Mouse (Mus musculus): ENCODE measurements around the gene Dock1.

The Dock1 gene

DNA sequence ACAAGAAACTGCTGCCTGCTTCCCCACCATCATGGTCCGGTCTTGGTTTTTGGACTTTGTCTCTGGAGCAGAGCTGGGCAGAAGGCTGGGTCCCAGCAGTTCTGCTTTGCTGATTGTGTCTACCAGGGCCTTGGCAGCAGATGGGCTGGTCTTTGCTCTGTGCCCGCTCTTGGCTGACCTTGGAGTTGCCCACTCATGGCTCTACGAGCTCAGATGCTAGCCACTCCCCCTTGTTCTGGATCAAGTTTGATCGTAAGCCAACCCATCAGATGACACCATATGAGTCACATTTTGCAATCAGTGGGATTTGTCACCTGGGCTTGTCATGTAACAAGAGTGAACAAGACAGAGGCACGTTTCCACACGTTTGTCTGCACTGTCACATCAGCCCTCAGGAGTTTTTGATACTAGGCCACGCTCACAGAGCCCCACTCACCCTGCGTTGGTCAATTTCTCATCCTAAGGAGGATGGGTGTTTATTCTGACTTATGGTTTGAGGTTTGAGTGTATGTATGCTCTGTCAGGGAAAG is 382.8 kb downstream of the Dock1 start:
- DNase-seq (ENCODE audit: inconsistent ontology term): peak; percentile 35

DNA sequence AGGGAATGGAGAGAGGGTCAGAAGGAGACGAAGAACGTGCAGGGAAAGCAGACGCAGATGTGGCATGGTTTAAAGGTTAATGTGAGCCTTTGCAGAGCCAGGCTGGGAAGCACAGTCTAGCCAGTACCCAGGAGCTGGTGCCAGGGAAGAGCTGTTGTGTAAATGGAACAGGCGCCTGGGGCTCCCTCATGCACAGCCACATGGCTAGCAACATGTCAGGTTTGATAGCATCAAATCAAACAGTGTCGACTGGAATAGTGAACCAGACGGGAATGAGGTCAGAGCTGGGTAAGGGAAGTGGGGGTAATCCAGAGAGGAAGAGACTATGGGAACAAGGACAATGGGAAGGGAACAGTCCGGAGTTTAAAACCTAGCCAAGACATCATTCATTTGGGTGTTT is 384.2 kb downstream of the Dock1 start:
- DNase-seq (ENCODE audit: inconsistent ontology term): peak; percentile 50

DNA sequence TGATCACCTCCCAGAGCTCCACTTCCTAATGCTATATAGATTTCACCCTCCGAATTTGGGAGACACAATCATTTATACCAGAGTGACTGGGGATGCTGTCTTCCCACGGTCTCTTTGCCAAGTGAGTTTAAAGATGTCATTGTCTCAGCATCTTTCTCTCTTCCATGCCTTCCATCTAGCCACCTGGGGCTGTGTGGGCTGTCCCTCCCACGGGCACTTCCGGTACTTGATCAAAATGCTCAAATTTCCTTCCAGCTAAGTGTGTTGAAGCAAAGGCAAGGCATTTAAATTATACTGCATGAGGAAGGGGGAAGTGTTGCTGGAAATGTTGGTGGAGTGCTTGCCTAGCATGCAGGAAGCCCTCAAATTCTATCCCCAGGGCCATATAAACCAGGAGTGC is 388.6 kb downstream of the Dock1 start:
- peak; percentile 17 for DNase-seq (ENCODE audit: inconsistent ontology term)

DNA sequence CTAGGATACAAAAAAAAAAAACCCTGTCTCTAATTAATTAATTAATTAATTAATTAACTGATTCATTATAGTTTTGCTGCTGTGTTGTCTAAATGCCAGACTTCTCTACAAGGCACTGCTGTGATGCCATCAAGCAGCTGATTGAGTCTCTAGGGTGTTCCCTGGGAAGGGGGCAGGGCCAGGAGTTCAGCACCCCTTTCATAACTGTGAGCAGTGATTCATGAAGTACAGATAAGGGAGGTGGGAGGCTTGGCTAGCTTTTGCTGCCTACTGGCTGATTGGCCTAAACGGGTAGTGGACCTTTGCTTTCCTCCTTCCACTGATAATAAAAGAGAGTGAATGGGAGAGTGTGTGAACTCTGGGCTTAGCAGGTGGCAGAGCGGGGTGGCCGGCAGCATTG is 389.1 kb downstream of the Dock1 start:
- DNase-seq (ENCODE audit: inconsistent ontology term): peak; percentile 35

DNA sequence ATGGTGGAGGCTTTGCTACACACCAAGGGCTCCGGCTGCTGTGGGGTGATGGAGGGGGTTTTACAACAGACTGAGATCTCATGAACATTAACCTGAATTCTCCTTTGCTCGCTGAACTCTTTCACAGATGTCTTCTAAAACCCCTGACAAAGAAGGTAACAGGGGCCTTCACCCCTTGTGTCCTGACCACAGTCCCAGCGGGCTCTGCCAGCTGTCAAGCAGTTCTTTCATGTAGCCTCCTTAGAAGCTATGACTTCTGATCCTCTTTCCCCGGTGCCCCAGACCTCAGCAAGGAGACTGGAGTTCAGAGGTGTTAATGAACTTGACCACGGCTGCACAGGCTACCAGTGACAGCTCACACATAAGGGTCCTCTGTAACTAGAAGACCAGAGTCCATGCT is 393.4 kb downstream of the Dock1 start:
- DNase-seq (ENCODE audit: inconsistent ontology term): no peak

DNA sequence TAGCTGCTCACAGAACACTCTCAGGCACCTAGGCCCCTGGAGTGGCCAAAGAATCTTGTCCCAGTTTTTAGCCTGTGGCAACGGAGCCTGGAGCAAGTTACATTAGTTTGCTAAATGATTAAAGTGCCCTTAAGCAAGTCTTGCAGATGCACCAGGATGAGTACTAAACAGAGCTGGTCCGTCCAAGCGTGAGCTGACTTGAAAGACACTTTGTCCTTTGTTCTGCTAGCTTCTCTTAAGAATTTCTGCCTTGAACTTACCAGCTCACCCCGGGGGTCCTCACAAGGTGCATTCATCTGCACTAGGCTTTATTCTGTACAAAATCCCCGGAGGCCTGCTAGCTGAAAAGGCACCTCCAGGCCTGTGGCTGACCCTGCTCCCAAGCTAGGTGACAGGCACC is 394.8 kb downstream of the Dock1 start:
- DNase-seq (ENCODE audit: inconsistent ontology term): peak; percentile 56

DNA sequence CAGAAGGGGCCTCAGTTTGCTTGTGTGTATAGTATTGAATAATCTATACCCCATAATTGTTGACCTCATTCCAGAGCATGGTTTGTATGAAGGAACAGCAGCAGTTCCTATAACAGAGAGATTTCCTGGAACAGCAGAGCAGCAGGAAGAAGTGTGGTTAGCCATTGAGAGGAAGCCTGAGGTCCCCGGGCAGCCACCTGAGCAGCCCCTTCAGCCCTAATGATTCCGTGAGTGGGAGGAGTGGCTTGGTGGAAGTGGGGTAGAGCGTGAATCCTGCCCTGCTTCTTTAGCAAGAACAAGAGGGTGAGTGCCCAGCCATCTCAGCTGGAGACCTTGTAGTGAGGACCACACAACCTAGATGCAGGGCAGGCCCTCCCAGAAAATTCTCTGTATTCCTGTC is 398.4 kb downstream of the Dock1 start:
- DNase-seq (ENCODE audit: inconsistent ontology term): no peak

DNA sequence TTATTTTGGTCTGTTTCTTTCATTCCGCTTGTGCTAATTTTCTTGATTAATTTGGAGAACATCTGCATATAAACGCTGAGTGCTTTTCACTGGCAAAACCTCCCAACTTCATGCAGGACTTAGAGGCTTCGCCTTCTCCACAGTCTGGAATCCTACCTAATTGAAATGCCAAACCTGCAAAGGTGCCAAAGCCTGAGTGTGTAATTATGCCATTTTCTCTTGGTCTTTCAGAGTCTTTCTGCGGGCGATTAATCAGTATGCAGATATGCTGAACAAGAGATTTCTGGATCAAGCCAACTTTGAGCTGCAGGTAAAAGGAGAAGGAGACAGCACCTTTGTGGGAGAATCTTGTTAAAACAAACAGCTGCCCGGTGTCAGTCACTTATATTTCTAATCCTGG is 406.4 kb downstream of the Dock1 start:
- DNase-seq (ENCODE audit: inconsistent ontology term): no peak

DNA sequence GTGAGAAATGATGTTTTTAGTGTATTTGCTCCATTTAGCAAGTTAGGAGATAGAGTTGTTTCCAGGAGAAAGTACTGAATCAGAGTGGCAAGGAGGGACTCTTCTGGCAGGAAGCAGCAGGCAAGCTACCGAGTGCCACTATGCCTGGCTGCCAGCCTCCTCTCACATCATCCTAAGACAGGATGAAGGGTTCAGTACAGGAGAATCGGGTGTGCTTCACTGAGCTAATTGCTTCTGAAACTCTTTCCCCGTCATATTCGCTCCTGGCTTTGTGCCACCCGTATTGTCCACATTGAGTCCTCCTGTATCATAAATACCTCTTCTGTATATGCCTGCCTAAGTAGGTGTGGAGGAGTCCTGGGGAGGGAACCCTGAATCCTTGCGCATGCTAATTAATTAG is 406.9 kb downstream of the Dock1 start:
- DNase-seq (ENCODE audit: inconsistent ontology term): peak; percentile 31

DNA sequence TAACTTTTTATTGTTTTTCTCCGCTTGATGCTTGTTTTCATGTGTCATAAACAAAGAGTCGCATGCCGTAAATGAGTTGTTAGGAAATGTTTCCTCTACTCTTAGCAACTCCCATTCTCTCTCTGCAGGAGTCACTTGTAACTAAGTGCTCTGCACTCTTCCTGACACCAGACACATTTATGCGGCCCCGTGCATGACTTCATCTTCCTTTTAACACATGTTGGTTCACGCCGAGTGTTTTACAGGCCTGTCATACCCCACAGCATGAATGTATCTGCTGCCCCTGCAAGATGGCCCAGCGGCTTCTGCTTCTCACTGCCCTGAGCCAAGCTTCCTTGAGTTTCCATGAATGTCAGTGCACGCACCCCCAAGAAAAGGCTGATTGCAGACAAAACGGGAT is 407.4 kb downstream of the Dock1 start:
- no peak for DNase-seq (ENCODE audit: inconsistent ontology term)

DNA sequence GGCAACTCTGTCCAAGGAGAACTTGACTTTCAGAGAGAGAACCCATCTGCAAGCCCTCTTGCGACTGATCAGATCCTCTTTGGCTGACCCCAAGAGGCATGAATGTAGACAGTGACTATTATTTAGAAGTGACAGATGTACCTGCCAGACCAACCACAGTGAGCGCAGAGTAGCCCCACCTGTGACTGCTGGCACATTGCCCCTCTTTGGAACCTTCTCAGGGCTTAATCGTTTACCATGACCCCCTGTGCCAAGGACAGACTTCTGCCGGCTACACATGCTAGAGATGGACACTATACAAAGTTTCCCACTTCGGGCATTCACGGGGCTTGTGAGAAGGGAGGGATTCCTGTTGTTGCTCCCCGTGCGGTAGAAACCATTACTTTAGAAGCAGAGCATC is 413.0 kb downstream of the Dock1 start:
- DNase-seq (ENCODE audit: inconsistent ontology term): no peak

DNA sequence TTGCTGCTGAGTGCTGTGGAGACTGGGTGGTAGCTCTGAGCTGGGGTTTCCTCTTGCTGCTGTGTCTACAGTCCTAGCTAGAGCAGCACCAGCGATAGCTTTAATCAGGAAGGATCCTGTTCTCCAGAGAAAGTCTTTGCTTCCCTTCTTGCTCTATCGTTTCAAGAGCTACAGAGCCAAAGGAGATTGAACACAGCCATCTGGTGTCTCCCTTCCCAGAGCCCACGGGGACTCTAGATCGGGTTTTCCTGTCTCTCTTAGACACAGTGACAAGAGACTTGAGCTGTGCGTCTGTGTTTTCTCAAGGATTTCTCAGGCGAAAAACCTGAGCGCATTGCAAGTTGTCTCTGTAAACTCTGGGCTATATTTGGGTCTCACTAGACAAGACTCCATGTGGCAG is 413.6 kb downstream of the Dock1 start:
- DNase-seq (ENCODE audit: inconsistent ontology term): no peak

DNA sequence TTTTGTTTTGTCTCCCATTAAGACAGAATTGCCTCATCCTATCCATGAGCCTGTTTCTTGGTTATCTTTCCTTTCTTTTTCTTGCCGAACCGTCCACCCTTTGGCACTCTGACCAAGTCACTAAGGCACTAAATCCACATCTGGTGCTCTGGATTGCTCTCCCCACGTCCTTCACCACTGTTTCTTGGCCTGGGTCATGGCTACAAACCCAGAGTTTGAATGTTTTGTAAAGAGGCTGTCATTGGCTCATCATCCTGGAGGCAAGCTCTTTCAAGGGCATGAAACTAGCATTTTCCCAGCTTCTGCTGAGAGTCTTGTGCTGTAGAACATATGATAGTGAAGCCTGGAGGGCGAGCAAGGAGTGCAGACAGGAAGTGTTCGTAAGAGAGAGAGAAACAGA is 416.1 kb downstream of the Dock1 start:
- DNase-seq (ENCODE audit: inconsistent ontology term): no peak

DNA sequence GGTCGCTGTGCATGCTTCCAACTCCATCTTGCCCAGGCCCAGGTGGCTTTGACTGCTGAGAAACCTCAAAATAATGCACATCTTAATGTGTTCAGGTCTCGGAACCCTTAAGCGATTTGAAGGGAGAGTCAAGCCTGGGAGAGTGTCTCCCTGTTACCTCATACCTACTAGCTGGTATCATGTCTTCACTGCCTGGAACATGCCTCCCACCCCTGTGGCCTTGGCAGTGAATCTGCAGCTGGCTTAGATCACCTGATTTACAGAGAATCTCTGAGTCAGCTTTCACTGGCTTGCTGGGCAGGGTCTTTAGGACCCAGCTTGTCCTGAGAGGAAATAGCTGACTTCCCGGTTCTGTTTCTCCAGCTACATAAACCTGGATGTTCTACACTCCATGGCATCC is 419.2 kb downstream of the Dock1 start:
- DNase-seq (ENCODE audit: inconsistent ontology term): no peak

DNA sequence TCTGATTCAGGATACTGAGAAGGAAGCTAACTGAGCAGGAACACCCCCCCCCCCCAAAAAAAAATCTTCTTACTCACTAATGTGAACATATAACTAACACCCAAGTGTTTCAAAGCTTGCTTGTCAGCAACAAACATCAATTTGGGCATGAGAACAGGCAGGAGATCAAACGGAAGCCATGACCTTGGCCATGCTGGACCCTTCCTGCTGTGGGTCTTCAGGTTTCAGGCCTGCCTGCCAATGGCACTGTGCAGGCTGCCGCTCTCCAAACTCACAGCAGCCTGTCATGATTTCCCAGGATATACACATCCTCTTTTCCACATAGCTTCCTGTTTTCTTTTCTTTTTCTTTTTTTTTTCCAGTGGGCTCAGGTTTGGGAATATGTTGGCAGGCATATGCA is 423.4 kb downstream of the Dock1 start:
- no peak for DNase-seq (ENCODE audit: inconsistent ontology term)

DNA sequence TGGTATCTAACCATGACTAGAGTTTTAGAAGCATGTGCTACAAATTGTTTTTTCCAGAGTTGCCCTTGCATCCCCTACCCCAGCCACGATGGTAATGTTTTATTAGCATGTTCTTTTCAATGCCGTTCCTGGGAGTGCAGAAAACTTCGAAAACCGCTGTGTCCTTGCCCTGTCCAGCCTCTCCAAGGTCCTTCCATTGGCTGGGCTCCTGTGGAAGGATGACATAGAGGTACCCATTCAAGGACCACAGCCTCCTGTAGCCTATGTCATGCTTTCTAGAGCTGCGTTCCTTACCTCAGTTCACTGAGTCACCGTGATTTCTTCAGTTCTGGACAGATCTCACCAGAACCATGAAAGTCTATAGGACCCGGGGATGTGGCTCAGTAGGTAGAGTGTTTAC is 431.5 kb downstream of the Dock1 start:
- DNase-seq (ENCODE audit: inconsistent ontology term): no peak

DNA sequence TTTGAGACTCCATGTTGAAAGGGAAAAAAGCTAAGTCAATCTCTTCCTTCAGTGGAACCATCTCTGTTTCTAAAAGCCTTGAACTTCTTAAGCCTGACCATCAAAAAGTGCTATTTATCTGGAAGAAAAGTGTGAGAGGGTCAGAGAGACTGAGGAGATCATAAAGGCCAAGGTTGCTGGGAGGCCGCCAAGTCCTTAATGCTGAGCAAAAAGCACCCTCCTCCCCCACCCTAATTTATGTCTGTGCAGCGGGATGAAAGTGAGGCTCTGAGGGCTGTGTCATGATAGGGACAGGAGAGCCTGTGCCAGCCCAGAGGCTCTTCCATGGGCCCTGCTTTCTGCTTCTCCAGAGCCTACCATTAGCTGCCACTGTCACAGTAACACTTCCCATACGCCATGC is 436.1 kb downstream of the Dock1 start:
- no peak for DNase-seq (ENCODE audit: inconsistent ontology term)

DNA sequence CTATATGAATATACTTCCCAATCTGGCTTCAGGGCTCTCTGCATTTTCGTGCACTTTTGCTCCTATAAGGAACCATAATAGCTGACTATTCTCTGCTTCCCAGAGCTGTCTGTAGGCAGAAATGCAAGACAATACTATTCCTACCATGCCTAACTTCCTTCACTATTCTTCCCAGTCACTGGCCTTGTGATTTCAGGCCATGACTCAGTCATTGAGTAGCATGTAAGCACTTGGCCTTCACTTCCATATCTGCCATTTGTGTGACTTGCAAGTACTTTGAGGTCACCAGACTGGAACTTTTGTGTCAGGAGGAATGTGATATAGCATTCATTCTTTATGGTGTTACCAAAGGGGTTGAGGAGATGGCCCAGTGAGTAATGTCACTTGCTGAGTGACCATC is 439.9 kb downstream of the Dock1 start:
- DNase-seq (ENCODE audit: inconsistent ontology term): no peak

DNA sequence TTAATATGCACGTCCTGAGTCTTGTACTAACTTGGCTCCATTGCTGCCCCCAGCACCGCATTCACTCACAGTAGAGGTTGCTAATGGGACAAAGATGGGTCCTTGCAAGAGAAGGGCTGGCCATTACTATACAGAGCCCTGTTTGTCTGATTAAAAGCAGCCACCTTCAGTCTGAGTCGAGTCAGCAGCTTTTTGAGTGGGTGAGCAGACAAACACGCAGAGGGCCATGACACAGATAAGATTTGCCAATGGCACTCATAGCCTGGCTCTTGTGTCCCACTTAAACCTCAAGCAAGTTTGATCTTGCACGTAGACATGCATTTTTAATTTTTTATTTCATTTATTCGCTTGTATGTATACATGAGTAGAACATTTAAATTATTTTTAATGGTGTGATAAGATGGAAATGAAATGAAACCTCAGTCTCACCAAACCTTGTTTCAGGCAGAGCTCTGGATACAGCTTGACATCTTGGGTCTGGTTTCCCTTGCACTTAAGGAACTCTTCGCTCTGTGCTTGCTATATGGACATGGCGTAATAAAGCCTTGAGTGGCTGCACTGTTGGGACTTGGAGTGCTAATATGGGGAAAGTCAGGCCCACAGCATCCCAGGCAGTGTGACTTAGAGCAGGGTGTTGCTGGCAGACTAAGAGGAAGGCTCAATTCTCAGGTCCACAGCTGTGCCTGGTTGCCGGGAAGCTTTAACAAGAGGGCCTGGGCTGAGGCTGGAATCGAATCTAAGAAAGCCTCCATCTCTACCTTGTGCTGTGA is 455.0 kb downstream of the Dock1 start:
- DNase-seq (ENCODE audit: inconsistent ontology term): no peak

DNA sequence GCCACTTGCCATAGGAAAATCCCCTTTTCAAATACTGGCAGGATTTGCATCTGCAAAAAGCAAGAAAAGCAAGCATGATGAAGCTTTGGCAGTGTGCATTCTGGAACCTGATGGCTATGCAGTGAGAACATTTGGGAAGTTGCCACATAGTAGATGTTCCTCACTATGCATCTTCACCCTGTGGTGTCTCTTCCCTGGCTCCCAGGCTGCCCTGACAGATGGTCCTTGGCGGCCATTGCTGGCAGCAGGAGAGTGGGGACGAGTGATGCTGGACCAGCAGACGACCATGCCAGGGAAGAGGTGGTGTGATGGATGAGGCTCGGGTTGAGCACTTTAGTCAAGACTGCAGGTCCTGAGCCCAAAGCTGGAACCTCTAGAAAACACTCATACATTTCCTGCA is 462.0 kb downstream of the Dock1 start:
- no peak for DNase-seq (ENCODE audit: inconsistent ontology term)

DNA sequence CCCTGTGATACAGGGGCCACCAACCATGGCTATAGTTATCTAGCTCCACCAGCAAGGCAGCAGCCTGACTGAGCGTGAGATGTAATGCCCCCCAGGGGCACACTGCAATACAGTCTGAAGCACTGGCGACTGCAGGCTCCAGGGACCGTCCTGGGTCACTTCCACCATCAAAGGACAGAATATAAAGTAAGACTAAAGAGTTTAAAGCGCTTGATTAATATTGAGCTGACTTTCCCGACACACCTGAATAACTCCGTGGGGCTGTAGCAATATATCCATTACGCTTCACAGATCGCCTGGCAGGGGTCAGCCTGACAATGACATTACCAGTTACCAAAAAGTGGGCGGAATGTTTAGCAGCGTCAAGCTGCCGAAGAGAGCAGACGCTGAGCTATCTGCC is 464.2 kb downstream of the Dock1 start:
- DNase-seq (ENCODE audit: inconsistent ontology term): no peak

DNA sequence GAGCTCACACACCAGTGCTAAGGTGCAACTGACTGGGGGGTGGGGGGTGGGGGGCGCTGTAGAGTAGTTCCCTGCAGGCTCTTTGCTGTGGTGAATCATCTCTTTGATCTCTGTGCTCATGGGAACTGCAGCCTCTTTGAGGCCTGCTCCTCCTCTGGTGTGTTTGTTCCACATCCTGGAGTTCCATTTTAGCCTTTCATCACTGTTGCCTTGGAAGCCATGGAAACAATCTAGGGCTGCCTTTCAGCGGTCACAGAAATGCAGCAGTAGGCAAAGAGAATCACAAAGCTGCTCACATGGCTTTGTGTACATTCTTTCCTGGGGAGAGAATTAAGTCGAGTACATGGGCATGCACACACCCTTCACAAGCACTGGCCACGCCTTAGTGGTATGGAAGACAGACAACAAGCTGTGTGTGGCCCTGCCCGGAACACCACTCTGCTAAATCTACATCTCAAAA is 468.7 kb downstream of the Dock1 start:
- DNase-seq (ENCODE audit: inconsistent ontology term): peak; percentile 29

DNA sequence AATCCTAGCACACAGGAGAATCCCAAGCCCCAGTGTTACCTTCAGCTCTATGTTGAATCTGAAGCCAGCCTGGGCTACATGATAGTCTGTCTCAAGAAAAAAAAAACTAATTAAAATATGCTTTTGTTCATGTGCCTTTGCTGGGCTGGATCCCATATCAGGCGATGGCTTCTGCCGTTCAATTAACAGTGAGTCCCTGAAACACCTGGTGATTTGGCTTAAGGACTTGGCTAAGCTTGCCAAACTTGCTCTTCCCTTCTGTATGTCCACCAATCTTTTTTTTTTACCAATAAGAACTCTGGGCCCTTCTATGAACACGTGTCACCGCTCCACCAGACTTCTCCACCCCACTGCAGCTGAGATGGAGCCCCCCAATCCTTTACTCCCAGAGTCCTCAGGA is 474.3 kb downstream of the Dock1 start:
- no peak for DNase-seq (ENCODE audit: inconsistent ontology term)

DNA sequence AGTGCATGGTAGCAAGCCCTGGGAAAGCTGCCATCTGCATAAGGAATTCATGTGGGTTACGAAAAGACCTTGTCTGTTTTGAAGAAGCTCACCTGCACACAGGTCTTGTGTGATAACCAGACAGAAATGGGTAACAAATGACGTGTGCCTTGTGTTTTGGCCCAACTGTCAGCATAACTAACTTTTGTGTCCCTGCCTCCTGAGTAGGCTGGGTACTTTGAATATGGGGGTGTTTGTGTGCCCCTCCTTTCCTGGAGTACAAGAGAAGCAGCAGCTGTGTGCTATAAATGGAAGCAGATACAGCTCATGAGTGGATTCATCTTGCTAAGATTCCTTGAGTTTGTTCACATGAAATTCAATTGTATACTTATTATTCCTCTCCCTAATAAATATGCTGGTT is 480.5 kb downstream of the Dock1 start:
- no peak for DNase-seq (ENCODE audit: inconsistent ontology term)
